Mouse (Mus musculus) liver, embryonic 15.5 days (tissue): ENCODE data around the gene Olfr768. TPM values are rescaled to one million over a fixed set of nuclear protein-coding genes. Genes with fewer than 3 reads are reported as not detected.
"Not testable (repeated sequence)": the region's sequence is repeated elsewhere in the genome, so short reads cannot be mapped to it uniquely, and the experiment has no call there.

ENCODE experiments used
- ATAC-seq: fragments of 200-750 bp; cut with Nextera tagmentation; 2 replicates; pipeline ENCODE4 v1.8.0; 2017; ENCODE audit warnings: moderate number of reproducible peaks, mild to moderate bottlenecking, moderate library complexity; ENCODE audit not compliant: insufficient read depth
- H3K27ac ChIP-seq: fragments of 300-500 bp; sonication (generic); replicated peaks from 2 replicates; pipeline ENCODE4 v1.5.1; 2015; ENCODE audit warnings: mild to moderate bottlenecking, inconsistent platforms
- H3K27me3 ChIP-seq: fragments of 300-500 bp; sonication (generic); 2 replicates; pipeline ENCODE4 v1.6.1; 2015; ENCODE audit warnings: mild to moderate bottlenecking, inconsistent platforms
- H3K36me3 ChIP-seq: fragments of 300-500 bp; sonication (generic); replicated peaks from 2 replicates; pipeline ENCODE4 v1.6.1; 2015; ENCODE audit warnings: moderate library complexity, mild to moderate bottlenecking, inconsistent platforms
- H3K4me1 ChIP-seq: fragments of 300-500 bp; sonication (generic); replicated peaks from 2 replicates; pipeline ENCODE4 v1.6.1; 2015; ENCODE audit warnings: inconsistent platforms
- H3K4me2 ChIP-seq: fragments of 300-500 bp; sonication (generic); 2 replicates; pipeline ENCODE4 v1.6.1; 2015; ENCODE audit warnings: moderate library complexity, mild to moderate bottlenecking, inconsistent platforms
- H3K4me3 ChIP-seq: fragments of 300-500 bp; sonication (generic); replicated peaks from 2 replicates; pipeline ENCODE4 v1.5.1; 2015; ENCODE audit warnings: mild to moderate bottlenecking, inconsistent platforms
- H3K9ac ChIP-seq: fragments of 300-500 bp; sonication (generic); 2 replicates; pipeline ENCODE4 v1.6.1; 2015; ENCODE audit warnings: moderate library complexity, mild to moderate bottlenecking, inconsistent platforms
- H3K9me3 ChIP-seq: fragments of 300-500 bp; sonication (generic); replicated peaks from 2 replicates; pipeline ENCODE4 v1.6.1; 2016; ENCODE audit warnings: inconsistent platforms
- WGBS: fragments of 180-500 bp; shearing (Covaris S2); methylation state at CpG from one replicate; pipeline ENCODE4 v1.1.7; 2015; ENCODE audit warnings: mixed read lengths; ENCODE audit not compliant: insufficient replicate concordance; 5-methylcytosine and 5-hydroxymethylcytosine counted together
- polyA plus RNA-seq: library from polyadenylated mRNA; unstranded; fragments of >200 nt; fragmentation: Nextera tagmentation; extraction: Ambion mirVana; gene quantifications from 2 replicates; pipeline ENCODE4 v1.2.1, GENCODE M21; 2015

The Olfr768 gene
- polyA plus RNA-seq, result not detected in 2 replicates

GRCm38 (mm10) chr10:129099275-129099674 is at the start of gene Olfr768:
Olfr768 (minus strand) TSS chr10:129099375.
- Histone ChIP-seq H3K9me3 (no peaks in the 10 kb centered on the region), H3K4me3 (no peak within 1 kb of the TSS), H3K27me3 (no peaks in the 10 kb centered on the region), H3K4me1 (no peaks in the 10 kb centered on the region), H3K27ac (no peak within 1 kb of the TSS), H3K4me2 (no peak within 1 kb of the TSS), H3K36me3 (no peaks in the 10 kb centered on the region), H3K9ac (no peak within 1 kb of the TSS)
- 44% methylated on average over 1 of the region's 1 CpGs for WGBS
- no peak for ATAC-seq

- no peaks in the 10 kb centered on the region for H3K4me1 ChIP-seq
- H3K36me3 ChIP-seq, result no peaks in the 10 kb centered on the region
- H3K27me3 ChIP-seq, result no peaks in the 10 kb centered on the region
- H3K9ac ChIP-seq, result no peak within 1 kb of the TSS
- no peak for ATAC-seq
- WGBS, result 61% methylated on average over 2 of the region's 2 CpGs
- H3K27ac ChIP-seq, result no peak within 1 kb of the TSS
- H3K9me3 ChIP-seq, result no peaks in the 10 kb centered on the region
- H3K4me2 ChIP-seq, result no peak within 1 kb of the TSS
- H3K4me3 ChIP-seq, result no peak within 1 kb of the TSS
These were observed 39.7 kb upstream of the Olfr768 start, which contains the start of gene Olfr770 for GRCm38 (mm10) chr10:129138898-129139297. Olfr770 (minus strand) TSS chr10:129138998.

- no peak for ATAC-seq
- Histone ChIP-seq H3K27me3 (no peaks in the 10 kb centered on the region), H3K36me3 (no peaks in the 10 kb centered on the region), H3K4me3 (no peak within 1 kb of the TSS), H3K4me1 (no peaks in the 10 kb centered on the region), H3K4me2 (no peak within 1 kb of the TSS), H3K9ac (no peak within 1 kb of the TSS), H3K27ac (no peak within 1 kb of the TSS), H3K9me3 (0 out of 2 replicates have a peak, but pooled peaks cover 4% of the 10 kb centered on the region)
- WGBS, result 61% methylated on average over 2 of the region's 2 CpGs
These were observed 18.6 kb upstream of the Olfr768 start, which contains the start of gene Olfr769 for GRCm38 (mm10) chr10:129117761-129118160. Olfr769 (minus strand) TSS chr10:129117861.

GRCm38 (mm10) chr10:129115146-129115545 is 16.0 kb upstream of the Olfr768 start:
- 79% methylated on average over 3 of the region's 3 CpGs for WGBS
- H3K4me2 ChIP-seq, result no peak overlapping the region
- no peaks in the 10 kb centered on the region for H3K4me1 ChIP-seq
- no peaks in the 10 kb centered on the region for H3K36me3 ChIP-seq
- no peaks in the 10 kb centered on the region for H3K27me3 ChIP-seq
- peaks cover 7% of the 10 kb centered on the region; the same call in 1 of the 2 replicates for H3K9me3 ChIP-seq
- H3K4me3 ChIP-seq, result no peak overlapping the region
- H3K27ac ChIP-seq, result no peak overlapping the region
- no peak for ATAC-seq
- H3K9ac ChIP-seq, result no peak overlapping the region

GRCm38 (mm10) chr10:129101231-129101630 is 2.1 kb upstream of the Olfr768 start:
- Histone ChIP-seq H3K27me3 (no peaks in the 10 kb centered on the region), H3K4me1 (no peaks in the 10 kb centered on the region), H3K9ac (no peak overlapping the region), H3K27ac (no peak overlapping the region), H3K4me2 (no peak overlapping the region), H3K36me3 (no peaks in the 10 kb centered on the region), H3K4me3 (no peak overlapping the region), H3K9me3 (no peaks in the 10 kb centered on the region)
- 38% methylated on average over 3 of the region's 3 CpGs for WGBS
- no peak for ATAC-seq

GRCm38 (mm10) chr10:129082810-129083209 is 16.4 kb downstream of the Olfr768 start, which contains the start of gene Olfr767:
Olfr767 (minus strand) TSS chr10:129082910.
- H3K27ac ChIP-seq, H3K4me3 ChIP-seq, ATAC-seq, H3K36me3 ChIP-seq, H3K27me3 ChIP-seq, H3K9ac ChIP-seq, H3K9me3 ChIP-seq, H3K4me1 ChIP-seq, H3K4me2 ChIP-seq: not testable (repeated sequence)

GRCm38 (mm10) chr10:129068877-129069276 is 30.3 kb downstream of the Olfr768 start, which contains the start of gene Olfr766-ps1:
Olfr766-ps1 (minus strand) TSS chr10:129068977.
- no peak for ATAC-seq
- Histone ChIP-seq H3K9ac (no peak within 1 kb of the TSS), H3K27me3 (no peaks in the 10 kb centered on the region), H3K36me3 (no peaks in the 10 kb centered on the region), H3K4me1 (no peaks in the 10 kb centered on the region), H3K27ac (no peak within 1 kb of the TSS), H3K4me3 (no peak within 1 kb of the TSS), H3K9me3 (no peaks in the 10 kb centered on the region), H3K4me2 (no peak within 1 kb of the TSS)
- WGBS, result 56% methylated on average over 2 of the region's 2 CpGs

- not testable (repeated sequence) for H3K4me1 ChIP-seq, H3K36me3 ChIP-seq, H3K27ac ChIP-seq, H3K4me2 ChIP-seq, H3K9me3 ChIP-seq, H3K27me3 ChIP-seq, H3K9ac ChIP-seq, ATAC-seq, H3K4me3 ChIP-seq
These were observed 49.3 kb downstream of the Olfr768 start, which contains the start of gene Olfr765 for GRCm38 (mm10) chr10:129049898-129050297. Olfr765 (minus strand) TSS chr10:129049998.

Other genes with a start within 250 kb of the Olfr768 start
- gene Gdf11, start 207.7 kb downstream of the Olfr768 start, polyA plus RNA-seq, result 0.26 and 0.31 TPM in 2 replicates
- 102 and 113 TPM in 2 replicates for gene Cd63, start 198.4 kb downstream of the Olfr768 start, polyA plus RNA-seq
- gene Rdh5, start 176.5 kb downstream of the Olfr768 start, polyA plus RNA-seq, result 18.4 and 24.3 TPM in 2 replicates
- 93.9 and 96.1 TPM in 2 replicates for gene Bloc1s1, start 175.3 kb downstream of the Olfr768 start, polyA plus RNA-seq
- 0.81 and 1.1 TPM in 2 replicates for gene Itga7, start 165.6 kb downstream of the Olfr768 start, polyA plus RNA-seq
- gene Mettl7b, start 138.4 kb downstream of the Olfr768 start, polyA plus RNA-seq, result not detected in 2 replicates
- not detected in 2 replicates for gene Olfr9, start 109.9 kb downstream of the Olfr768 start, polyA plus RNA-seq
- gene Olfr763, start 88.6 kb downstream of the Olfr768 start, polyA plus RNA-seq, result not detected in 2 replicates
- gene Olfr764-ps1, start 59.5 kb downstream of the Olfr768 start, polyA plus RNA-seq, result not detected in 2 replicates
- gene Olfr765, start 49.4 kb downstream of the Olfr768 start, polyA plus RNA-seq, result not detected in 2 replicates
- gene Olfr766-ps1, start 30.4 kb downstream of the Olfr768 start, polyA plus RNA-seq, result not detected in 2 replicates
- not detected in 2 replicates for gene Olfr767, start 16.5 kb downstream of the Olfr768 start, polyA plus RNA-seq
- not detected in 2 replicates for gene Olfr769, start 18.5 kb upstream of the Olfr768 start, polyA plus RNA-seq
- gene Olfr770, start 39.6 kb upstream of the Olfr768 start, polyA plus RNA-seq, result not detected in 2 replicates
- not detected in 2 replicates for gene Olfr771, start 65.4 kb upstream of the Olfr768 start, polyA plus RNA-seq
- gene Olfr772, start 78.5 kb upstream of the Olfr768 start, polyA plus RNA-seq, result not detected in 2 replicates
- not detected in 2 replicates for gene Olfr773, start 88.0 kb upstream of the Olfr768 start, polyA plus RNA-seq
- not detected in 2 replicates for gene Olfr774, start 136.8 kb upstream of the Olfr768 start, polyA plus RNA-seq
- not detected in 2 replicates for gene Olfr775, start 149.0 kb upstream of the Olfr768 start, polyA plus RNA-seq
- gene Olfr776, start 159.8 kb upstream of the Olfr768 start, polyA plus RNA-seq, result not detected in 2 replicates
- not detected in 2 replicates for gene Olfr777, start 172.1 kb upstream of the Olfr768 start, polyA plus RNA-seq
- gene Olfr780, start 218.7 kb upstream of the Olfr768 start, polyA plus RNA-seq, result not detected in 2 replicates
- gene Olfr781, start 229.5 kb upstream of the Olfr768 start, polyA plus RNA-seq, result not detected in 2 replicates
- not detected in 2 replicates for gene Olfr782, start 249.5 kb upstream of the Olfr768 start, polyA plus RNA-seq